Mouse (Mus musculus): Measurements from ENCODE around the gene Slc22a21.
"Not testable (repeated sequence)": the region's sequence is repeated elsewhere in the genome, so short reads cannot be mapped to it uniquely, and the experiment has no call there.

Slc22a21 gene

DNA sequence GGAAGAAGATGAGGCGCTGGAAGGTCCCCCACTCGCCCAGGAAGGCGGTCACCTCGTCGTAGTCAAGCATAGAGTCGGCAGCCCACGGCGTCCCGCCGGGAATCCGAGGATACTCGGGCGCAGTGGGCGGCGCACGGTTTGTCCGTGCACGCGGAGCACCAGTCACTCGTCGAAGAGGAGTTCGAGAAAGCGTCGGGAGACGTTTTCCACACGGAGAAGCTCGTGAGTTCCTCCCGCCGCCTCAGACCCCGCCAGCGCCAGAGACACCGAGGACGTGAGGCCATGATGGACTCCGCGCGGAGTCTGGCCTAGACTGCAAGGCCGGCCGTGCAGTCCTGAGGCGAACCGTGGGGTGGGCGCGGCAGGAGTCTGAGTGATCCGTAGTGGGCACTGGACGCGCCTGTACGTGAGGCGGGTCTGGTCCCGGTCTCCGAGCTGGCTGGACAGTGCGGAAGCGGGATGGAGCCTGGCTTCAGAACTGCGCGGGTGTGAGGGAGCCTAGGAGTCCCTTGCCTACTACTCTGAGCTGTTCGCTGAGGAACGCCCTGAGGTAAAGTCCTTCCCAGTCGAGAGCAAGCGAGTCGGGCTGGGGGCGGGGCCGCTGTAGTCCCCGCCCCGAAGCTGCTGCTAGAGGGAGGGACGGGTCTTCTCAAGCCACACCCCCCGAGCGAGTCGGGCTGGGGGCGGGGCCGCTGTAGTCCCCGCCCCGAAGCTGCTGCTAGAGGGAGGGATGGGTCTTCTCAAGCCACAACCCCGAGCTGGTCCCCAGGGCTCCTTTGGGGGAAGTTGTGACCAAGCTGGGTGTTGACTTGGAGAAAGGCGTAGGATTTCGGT, at the start of gene Slc22a21:
TSS of gene Slc22a21 (minus strand) at position 545 of the 834 bp plus-strand sequence.
- peak; percentile 82 for DNase-seq (ENCODE audit: low spot score)

DNA sequence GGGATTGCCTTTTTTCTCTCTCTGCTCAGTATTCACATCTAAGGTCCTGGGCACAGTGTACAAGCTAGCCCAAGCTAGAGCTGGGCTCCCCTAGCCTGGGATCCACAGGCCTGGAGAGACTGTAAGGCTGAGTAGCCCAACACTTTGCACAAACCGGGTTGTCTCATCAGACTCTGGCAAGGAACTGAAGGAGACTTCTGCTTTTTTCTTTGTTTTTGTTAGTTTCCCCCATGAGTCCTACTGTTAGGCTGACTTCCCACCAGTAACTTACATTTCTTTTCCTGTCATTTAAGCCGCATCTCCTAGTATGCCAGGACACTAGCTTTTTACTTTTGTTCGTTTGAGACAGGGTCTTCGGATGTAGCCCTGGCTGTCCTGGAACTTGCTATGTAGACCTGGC, 48.9 kb upstream of the Slc22a21 start:
- no peak for DNase-seq (ENCODE audit: low spot score)

DNA sequence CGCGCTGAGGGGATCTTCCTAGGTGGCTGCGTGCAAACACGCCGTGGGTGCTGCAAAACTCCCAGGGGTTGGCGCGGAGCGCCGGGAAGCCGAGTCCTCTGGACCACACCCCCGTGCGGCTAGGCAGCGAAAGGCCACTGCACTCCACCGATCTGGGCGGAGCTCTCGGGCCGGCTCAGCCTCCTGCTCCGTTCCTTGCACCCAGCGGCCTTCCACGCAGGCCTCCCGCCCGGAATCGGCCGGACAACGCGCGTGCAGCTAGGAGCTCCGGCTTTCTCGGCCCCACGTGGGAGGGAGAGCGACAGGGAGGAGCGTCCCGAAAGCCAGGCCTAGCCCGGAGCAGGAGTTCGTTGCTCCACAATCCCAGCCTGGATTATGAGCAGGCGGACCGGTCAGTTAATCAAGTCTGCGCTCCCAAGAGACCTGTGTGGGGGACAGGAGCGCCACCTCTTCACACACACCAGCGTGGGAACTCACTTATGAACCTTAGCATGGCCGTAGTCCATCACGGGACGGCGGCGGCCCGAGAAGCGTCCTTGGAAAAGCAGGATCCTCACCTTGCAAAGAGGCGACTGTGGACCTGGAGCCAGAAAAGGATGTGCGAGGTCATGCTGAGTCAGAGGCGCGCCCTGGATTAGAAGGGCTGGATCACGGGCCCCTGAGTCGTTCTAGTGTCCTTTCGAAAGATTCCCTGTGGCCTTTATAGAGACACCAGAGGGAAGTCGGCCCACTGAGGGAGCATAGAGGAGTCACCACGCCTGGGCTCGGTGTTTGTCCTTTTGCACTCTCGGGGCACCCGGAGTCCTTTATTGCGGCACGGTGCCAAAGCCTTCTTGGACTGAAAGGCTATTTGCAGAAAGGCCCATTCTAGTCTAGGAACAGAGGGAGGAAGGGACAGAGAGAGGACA, 48.2 kb upstream of the Slc22a21 start, which contains the start of gene Slc22a4:
TSS of gene Slc22a4 (minus strand) at position 47 of the 908 bp plus-strand sequence.
- peak; percentile 83 for DNase-seq (ENCODE audit: low spot score)

DNA sequence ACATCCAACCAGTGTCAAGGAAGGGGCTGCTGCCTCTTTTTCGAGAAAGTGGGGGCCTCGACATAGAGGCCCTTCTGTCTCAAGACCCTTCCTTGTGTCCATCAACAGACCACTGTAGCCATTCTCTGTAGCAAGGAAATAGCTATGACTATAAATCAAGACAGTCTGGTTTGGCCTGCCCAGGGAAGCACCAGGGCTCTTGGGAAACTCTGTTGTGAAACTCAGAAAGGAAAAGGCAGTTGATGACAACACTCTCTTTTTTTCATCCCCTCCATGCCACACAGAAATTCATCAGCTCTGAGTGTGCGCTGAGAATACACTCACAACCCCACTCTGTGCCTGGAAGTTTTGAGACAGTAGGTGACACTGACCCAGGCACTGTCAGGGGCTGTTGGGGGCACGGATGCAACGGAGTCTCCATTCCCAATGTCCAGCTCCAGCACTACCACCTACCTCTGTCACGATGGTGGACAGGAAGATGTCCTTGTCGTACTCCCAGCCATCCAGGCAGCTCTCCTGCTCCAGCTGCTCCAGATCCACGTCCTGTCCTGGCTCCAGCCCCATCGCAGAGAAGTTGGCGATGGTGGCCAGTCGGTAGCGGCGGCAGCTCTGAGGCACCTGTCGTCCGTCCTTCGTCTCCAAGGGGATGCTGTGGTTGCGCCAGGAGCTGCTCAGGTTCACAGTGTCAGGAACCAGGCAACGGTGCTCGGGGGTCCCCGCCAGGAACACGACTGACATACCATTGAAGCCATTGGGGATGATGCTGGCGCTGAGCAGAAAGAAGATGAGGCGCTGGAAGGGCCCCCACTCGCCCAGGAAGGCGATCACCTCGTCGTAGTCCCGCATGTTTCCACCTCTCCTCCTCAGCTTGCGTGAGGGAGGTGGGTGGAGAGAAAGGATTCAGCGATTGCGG, 47.3 kb upstream of the Slc22a21 start:
- DNase-seq (ENCODE audit: low spot score) = no peak

DNA sequence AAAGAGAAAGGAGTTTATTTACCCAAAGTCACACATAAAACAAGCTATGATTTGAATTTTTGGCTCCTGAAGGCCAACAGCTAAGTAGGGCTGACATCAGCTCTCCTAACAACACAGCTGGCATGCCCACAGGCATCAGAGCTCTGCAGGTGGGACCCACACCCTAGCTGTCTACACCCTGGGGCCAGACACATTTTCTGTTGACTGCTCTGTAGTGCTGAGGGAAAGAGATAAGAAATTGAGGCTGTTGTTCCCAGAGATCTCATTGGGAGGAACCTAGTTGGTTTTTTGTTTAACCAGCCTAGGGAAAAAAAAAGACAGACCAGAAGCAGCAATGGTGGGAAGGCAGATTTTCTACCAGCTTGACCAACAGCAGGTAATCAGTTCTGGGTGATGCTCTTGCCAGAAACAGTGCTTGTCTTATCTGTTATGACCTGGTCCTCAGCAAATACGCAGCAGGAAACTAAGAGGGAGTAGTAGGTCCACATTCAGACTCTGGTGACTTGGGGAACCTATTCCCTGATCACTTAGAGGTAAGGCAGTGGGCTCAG, 46.4 kb upstream of the Slc22a21 start:
- DNase-seq (ENCODE audit: low spot score) = no peak

DNA sequence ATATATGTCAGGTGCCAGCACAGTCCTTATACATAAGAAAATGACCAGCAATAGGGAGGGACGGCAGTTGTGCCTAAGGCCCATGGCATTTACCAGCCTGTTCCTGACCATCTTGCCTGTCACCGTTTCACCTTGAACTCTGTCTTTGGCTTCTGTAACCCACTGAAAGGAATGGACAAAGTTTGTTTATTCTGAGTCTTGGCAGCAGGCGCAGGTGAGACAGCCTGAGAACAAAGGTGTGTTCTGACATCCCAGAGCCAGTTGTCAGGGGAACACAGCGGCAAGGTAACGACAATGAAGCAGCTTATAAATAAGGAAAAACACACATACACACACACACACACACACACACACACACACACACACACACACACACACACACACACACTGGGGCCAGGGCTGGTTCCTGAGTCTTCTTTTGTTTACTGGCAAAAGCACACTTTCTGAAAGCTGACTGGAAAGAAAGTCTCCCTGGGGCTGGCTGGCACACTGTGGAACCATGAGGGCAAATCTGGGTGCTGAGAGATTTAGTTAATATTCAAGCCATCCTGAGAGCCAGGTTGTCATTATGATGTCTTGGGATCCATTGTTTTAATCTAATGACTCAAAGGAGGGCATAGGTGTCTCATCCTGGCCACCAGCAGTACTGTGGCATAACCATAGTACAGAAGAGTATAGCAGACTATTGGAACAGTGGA, 41.4 kb upstream of the Slc22a21 start:
- DNase-seq (ENCODE audit: low spot score) = no peak

DNA sequence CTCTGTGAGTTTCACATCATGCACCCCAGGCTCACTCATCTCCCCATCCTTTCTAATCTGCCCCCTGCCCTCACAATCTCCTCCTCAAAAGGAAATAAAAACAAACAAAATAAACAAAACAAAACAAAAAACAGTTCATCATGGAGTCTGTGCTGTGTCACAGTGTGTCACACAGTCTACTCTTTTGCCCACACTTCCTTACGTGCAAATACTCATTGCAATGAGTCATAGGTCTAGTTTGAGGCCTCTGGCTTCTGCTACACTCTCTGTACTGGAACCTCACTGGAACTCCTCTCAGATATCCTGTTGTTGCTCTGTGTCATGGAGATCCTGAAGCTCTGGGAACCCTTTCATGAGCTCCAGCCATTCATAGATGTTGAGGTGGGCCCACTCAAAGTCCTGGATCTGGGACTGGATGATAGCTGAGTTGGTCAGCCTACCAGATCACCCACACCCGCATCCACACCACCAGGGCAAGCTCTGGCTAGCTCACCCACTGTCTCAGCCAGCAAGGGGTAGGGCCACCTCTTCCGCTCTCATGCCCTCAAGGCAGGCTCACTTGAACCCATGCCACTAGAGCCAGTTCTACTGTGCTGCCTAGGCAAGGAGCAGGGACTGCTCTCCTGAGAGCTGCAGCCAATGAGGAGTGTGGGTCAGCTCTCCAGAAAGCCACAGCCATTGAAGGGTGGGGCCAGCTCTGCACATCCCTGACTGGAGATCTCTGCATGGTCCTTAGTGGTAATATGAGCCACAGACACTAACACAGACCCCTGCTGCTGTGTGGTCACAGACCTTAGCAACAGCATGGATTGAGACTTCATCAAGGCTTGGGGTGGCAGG, 39.0 kb upstream of the Slc22a21 start:
- DNase-seq (ENCODE audit: low spot score) = no peak

DNA sequence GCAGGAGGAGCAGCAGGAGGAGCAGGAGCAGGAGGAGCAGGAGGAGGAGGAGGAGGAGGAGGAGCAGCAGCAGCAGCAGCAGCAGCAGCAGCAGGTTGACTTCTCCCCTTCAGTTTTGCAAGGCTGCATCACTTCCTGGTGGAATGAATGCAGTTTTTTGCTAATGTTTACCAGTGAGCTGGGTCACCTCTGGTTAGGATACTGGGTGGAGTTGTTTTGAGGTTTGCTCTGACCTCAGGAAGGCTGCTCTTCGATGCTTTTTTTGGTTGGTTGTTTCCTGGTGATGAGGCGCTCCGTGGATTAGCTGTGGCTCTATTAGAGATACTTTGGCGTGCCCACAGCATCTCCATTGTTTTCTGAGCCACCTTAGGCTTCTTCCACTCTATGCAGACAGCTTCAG, 37.5 kb upstream of the Slc22a21 start:
- DNase-seq (ENCODE audit: low spot score) = no peak

DNA sequence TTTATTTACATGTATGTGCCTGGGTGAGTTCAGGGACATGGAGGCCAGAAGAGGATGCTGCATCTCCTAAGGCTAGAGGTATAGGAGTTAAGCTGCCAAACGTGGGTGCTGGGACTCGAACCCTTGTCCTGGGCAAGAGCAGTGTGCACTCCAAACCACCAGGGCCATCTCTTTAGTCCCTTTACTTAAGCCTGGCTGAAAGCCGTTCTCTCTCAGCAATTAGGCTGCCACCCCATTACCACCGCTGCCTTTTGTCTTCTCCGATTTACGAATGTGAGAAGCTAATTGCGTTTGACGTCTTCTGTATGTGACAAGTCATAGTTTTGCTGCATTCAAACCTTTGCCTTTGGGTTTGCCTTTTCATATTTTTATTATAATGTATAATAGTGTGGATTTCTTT, 35.9 kb upstream of the Slc22a21 start:
- DNase-seq (ENCODE audit: low spot score) = no peak

DNA sequence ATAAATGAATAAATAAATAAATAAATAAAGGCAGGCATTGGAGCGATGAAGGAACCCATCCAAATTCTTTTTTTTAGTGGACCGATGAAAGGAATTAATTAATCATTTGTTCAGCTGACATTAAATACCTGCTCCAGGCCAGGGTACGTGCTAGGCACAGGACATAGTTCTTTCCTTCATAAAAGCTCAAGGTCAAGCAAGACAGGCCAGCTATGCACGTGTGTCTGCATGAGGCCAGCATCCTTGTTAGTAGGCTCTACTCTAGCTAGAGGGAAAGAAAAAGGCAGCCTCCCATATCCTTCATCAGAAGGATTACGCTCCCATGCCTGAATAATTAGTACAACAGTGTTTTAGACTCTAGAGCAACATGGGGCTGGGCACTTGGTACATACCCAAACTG, 32.8 kb upstream of the Slc22a21 start:
- no peak for DNase-seq (ENCODE audit: low spot score)

DNA sequence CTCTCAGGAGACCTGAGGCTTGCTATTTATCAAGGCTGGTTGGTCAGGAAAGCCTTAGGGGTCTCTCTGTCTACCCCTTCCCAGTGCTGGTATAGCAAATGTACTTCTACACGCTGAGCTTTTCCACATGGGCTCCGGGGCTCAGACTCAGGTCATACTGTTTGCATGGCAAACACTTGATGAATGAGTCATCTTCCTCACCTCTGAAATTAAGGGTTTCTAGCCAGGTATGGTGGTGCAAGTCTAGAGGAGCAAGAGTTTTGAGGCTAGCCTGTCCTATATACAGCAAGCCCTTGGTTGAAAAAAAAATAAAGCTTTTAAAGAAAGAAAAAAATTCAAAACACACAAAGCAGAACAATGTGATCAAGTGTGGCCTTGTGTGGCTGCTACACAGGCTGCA, 31.1 kb upstream of the Slc22a21 start:
- no peak for DNase-seq (ENCODE audit: low spot score)

DNA sequence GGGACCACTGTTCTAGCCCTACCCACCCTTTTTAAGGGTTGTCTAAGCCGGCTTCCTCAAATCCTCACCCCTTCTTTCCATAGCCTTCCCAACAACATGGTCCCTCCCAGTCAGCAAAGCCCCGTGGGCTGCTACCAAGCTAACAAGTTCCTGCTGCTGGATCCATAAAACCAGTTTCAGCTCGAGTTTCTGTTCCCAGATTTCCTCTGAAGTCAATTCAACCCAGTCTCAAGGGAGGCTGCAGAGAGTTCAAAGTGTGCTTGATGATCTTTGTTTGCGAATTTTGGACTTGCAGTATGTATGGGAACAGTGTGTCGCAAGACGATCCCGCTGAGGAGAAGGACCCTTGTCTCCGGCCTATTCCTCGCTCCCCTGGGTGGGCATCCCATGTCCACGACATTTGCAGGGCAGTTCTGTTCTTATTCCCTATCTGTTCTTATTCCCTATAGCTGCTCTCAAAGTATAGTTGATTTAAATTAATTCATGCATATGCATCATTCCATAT, 28.3 kb upstream of the Slc22a21 start:
- DNase-seq (ENCODE audit: low spot score) = no peak

DNA sequence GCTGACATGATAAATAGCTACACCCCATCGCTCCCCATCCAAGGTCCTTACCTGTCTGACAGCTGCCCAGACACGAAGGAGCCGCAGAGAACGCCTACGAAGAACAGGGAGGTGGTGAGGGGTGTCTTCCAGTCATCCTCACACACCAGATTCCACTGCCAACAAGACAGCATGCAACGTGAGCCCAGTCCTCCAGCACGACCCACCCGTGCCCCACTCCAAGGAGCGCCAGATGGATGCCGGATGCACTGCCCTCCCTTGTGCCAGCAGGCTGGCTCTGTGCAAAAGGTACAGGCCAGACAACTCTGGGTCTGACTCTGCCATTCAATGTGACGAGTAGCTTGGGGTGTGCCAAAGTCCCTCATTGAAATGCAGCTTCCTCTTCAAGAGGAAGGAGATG, 27.6 kb upstream of the Slc22a21 start:
- no peak for DNase-seq (ENCODE audit: low spot score)

DNA sequence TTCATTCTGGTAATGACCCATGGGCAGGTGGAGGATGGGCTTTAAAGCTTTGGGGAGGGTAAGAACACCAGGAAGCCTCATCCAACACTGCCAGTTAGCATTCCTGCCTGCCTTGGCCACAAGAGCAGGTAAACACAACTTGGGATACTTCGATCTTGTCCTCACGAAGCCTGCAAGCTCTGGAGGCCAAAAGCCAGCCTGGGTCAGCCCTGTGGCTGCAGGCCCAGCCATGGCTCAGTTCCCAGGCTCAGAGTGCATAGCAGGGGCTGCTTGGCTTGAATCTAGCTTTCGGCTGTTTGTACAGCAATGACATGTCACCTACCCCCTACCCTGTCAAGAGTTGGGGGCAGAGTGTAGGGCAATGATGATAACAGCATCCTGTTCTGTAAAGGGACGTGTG, 26.8 kb upstream of the Slc22a21 start:
- DNase-seq (ENCODE audit: low spot score) = peak; percentile 27

DNA sequence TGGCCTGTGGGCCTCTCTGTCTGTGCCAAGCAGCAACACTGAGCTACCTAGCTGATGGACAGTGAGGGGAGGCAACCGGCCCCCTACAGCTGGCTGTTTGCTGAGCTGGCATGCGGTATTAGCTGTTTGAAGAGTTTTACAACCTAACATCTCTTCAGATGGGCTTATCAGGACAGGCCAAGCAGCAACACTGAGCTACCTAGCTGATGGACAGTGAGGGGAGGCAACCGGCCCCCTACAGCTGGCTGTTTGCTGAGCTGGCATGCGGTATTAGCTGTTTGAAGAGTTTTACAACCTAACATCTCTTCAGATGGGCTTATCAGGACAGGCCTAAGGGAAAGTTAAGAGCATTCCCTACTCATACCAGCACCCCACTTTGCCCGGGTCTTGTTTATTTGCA, 26.2 kb upstream of the Slc22a21 start:
- not testable (repeated sequence) for DNase-seq (ENCODE audit: low spot score)

DNA sequence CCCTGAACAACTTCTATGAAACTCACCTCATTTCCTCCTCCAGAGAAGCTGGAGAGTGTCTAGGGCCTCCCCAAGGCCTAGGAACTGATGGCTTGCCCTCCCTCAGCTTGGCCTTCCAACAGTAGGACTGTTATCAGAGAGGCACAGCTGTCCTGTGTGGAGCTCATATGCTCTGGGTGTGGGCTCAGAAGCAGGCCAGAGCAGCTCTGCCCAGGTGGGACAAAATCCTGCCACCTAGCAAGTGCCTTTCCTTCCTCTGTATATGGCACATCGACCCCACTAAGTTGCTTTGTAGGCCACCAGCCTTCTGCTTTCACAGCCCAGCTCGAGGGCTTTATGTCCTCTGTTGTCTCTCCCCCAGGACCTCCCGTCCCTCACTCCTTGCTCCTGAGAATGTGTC, 24.6 kb upstream of the Slc22a21 start:
- DNase-seq (ENCODE audit: low spot score) = no peak

DNA sequence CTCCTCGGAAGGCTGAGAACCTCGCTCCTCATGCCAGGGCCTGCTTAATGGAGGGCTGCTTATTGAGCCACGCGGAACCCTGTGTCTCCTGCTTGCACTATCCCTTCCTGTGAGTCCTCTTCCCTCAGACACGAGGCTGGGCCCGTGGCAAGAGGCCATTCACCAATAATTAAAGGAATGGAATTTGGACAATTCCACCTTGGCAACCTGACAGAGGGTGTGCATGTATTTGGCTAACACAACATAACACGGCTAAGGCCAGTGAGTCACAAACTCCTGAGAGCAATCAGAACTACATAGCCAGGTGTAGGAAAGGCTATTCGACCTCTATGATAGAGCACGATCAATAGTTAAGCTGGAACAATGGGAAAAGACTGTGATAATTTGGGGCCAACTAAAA, 24.1 kb upstream of the Slc22a21 start:
- peak; percentile 63 for DNase-seq (ENCODE audit: low spot score)

DNA sequence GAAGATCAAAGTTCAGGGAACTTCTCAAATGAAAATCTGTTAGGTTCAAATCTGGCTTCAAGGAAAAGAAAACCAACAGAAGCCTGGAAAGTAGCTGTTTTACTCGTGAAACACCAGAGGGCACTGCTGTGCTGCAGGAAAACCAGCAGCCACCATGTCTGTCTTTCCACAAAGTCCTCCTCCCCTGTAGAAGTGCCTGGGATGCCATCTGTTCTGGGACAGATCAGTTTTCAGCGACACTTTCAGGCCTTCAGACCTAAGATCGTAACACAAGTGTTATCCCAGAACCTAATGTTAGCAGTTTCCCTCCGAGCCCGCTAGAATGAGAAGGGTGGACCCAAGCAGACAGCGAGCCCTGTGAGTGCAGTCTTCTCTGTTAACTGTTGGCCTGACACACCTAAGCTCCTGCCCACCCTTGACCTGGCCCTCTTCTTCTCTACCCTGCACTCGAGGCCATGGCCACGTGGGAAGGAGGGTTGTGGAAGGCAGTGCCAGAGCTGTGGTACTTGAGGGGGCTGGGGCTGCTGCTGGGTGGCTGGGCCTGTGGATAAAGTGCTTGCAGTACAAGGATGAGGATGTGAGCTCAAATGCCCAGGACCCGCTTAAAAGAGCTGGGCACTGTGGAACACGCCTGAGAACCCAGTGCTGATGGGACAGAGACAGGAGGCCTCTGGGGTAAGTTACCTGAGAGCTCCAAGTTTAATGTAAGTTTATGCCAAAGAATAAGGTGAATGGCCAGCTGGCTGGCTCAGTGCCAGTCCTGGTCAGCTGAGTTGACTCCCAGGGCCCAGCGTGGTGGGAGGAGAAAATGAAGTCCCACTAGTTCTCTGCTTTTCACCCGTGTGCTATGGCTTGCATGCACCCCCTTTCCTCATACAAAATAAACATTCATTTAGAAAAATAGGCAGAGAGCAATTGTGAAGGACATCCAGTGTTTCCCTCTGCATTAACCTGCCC, 22.9 kb upstream of the Slc22a21 start:
- peak; percentile 72 for DNase-seq (ENCODE audit: low spot score)
